Mouse (Mus musculus): ENCODE measurements around the gene Agap3.
A peak's percentile ranks its signal among the peaks of the same experiment; 100 is the strongest.

Gene Agap3

DNA sequence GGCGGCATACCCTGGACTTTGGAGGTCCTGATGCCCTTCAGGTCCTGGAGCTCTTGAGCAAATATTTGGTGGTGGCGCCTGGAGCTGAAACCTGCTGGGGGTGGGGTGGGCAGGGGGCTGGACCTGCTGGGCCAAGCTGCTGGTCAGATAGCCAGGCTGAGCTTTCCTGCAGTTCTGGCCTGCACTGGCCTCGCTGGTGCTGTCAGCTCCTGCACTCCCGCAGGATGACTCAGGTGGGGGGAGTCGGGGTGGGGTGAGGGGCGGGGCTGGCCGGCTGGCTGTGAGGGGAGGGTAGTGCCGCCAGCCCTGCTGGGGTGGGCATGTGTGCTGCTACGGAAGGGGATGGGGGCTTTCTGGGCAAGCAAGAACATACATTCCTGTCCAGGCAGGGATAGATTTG lies 23.4 kb upstream of the Agap3 start:
- DNase-seq (ENCODE audit: low read depth, low spot score) = no peak

DNA sequence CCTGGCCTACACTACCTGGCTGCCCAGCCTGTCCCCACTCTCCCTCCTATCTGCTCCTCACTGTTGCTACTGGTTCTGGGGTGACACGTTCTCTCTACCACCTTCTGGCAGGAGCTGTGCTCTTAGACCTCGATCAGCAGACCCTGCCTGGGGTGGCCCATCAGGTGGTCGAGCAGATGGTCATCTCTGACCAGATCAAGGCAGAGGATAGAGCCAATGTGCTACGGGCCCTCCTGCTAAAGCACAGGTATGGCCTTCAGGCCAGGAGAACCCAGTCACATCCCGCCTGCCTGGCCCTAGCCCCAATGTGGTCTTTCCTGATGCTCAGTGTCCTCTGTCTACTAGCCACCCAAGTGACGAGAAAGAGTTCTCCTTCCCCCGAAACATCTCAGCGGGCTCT lies 18.0 kb upstream of the Agap3 start:
- DNase-seq (ENCODE audit: low read depth, low spot score) = no peak

DNA sequence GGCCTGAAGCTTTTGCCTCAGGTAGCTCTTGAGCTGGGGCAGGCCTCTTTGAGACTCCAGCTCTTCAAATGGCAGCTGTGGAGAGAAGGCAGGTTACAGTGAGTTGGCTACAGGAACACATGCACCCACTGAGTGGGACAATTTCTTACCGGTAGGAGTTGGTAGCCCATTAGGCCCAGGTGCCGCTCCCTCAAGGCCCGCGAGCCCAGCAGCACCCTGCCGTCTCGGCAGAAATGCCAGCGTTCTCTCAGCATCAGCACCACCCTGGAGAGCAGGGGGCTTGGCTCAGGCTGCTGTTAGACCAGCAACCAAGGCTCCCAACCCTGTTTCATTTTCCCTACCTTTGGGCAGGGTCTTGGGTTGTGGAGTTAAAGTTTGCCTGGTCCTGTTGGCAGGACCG lies 10.8 kb upstream of the Agap3 start:
- no peak for DNase-seq (ENCODE audit: low read depth, low spot score)

DNA sequence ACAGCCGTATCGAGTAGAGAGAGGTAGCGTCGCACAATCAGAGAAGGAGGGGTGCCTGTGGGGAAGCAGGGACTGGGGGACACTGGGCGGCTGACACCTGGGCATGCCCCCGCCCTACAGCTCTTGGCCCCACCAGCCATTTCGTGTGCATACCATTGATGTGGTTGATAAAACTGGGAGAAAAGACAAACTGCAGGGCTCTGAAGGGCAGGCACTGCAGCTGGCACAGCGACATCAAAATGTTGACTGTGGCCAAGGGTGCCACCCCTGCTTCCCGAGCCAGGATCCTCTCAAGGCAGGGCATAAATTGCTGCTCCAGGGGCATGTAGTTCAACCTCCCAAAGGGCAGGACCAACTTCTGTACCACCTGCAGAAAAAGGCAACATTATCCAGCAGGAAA lies 9.9 kb upstream of the Agap3 start:
- no peak for DNase-seq (ENCODE audit: low read depth, low spot score)

DNA sequence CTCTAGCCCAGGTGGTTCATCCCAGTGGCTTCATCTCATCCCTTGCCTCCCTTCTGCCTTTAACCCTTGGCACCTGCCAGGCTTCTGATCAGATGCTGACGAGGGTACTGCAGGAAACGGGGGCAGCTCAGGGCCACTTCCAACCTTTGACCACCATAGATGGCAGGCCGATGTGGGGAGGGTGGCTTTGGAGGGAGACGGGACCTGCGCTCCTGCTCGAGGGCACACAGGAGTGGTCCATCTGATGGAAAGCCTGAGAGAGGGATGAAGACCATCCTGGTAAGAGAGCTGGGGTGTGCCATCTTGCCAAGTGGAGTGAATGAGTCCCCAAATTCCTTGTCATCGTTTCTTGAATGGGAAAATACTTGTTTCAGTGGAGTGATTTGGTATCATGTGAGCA lies 8.8 kb upstream of the Agap3 start:
- no peak for DNase-seq (ENCODE audit: low read depth, low spot score)

DNA sequence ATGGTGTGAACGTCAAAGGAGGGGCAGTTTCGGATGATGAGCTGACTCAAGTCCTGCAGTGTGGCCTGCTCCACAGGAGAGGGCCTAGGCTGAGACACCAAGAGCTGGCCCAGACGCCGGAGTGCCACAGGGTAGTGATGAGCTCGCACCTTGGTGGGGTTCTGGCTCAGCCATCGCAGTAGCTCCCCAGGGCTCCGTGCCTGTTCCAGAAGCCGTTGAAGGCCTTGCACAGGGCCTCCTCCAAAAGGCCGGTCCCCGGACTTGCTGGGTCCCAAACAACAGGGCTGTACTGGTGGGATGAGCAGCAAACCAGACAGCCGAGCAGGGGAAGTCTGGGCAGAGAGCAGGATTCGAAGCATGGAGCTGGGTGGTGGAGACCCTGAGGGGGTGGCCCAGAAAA lies 8.1 kb upstream of the Agap3 start:
- no peak for DNase-seq (ENCODE audit: low read depth, low spot score)

DNA sequence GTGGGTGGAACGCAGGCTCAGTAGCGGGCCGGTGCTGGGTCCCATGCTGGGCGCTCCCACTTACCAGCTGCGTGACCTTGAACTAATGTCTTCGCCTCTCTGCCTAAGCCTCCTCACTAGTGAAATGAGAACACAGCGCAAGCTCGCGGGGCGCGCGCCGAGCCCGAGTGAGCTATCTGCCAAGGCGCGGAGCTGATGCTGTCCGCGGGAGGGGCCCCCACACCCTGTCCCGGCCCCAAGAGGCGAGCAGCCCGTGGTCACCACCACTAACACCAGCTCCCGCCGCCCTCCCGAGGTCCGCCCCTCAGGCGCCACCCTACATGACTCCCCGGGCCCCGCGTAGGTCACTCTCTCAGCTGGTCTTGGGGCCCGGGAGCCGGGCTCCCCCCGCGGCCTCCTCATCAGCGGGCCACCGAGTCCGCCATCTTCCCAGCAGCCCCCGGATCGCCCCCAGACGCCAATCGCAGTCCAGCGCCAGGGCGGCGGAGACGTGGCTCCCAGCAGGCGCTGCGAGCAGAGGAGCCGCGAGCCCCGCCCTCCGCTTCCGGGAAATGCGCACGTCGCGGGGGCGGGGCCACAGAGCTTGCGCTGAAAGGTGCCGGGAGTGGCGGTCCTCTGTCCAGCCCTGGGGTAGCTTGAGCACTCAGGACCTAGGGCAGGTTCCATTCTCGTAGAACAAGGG lies 7.1 kb upstream of the Agap3 start, which contains the start of gene Fastk:
Gene Fastk, minus strand, starts transcription at position 542 of the 682 bp plus-strand sequence.
- DNase-seq (ENCODE audit: low read depth, low spot score) = peak; percentile 94

DNA sequence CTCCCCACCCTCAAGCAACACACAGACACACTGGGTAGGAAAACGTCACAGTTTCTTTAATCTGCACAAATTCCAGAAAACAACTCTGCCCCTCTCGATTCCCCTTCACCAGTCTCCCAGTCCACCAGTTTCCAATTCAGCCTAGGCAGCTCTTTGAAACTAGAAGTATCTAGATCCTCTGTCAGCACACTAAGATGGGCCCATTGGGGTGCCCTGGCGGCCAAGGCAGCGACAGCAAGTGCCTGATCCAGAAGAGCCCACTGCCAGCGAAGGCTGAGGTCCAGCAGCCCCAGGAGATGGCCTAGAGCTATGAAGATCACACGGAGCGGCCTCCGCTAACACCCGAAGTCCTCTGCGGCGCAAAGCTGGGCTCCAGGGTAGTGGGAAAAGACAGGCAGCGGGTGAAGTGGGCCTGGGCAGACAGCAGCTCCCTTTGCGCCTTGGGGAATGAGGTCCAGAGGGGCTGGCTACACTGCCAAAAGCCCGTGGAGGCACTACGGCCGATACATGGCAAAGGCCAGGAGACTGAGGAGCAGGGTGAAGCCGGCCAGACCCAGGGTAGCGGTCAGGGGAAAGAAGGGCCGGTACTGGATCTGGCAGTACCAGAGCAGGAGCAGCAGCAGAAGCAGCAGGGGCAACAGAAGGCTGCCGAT lies 6.4 kb upstream of the Agap3 start:
- no peak for DNase-seq (ENCODE audit: low read depth, low spot score)

DNA sequence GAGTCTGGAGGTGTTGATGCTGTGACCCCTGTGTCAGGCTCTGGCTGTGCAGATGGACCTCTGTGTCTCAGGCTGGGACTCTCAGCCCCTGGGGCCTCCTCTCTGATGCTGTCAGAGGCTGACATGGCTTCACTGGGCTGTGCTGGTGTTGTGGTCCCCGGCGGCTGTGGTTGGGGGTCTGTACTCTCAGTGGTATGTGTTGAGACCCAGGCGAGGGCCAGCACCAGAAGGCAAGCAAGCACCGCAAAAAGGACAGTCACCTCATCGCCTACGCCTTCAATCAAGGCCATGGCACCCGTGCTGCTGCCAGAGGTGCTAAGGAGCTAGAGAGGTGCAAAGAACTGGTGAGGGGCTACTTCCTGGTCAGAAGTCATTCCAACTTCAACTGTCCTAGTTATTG lies 5.3 kb upstream of the Agap3 start:
- DNase-seq (ENCODE audit: low read depth, low spot score) = no peak

DNA sequence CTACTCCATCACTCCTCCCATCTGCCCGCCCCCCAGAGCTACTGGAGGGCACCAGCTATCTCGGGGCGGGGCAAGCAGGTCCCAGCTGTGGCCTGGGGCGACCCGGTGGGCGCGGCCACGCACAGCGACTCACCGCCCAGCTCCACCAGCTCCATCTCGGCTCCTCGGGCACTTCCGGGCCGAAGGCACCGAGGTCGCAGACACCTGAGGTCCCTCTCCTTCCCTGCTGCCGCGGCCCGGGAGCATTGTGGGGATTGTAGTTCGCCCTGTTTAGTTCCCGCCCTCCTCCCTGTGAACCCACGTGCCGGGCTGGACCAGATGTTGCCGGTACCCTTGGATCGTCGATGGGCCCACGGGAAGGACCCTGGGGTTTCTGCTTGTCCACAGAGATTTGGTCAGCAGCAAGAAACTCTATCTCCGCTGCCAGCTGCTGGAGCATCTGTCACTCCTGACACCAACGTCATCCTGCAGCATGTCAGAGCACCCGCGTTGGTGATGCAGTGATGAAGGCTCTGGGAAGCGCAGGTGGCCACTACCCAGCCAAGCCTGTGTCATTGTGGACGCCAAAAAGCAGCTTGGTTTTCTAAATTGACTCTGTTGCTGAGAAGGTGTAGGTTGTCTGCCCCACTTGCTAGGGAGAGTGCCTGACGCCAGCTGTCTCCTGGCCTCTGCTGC lies 4.2 kb upstream of the Agap3 start, which contains the start of gene Tmub1:
Gene Tmub1, minus strand, starts transcription at position 231 of the 675 bp plus-strand sequence.
- peak; percentile 96 for DNase-seq (ENCODE audit: low read depth, low spot score)

DNA sequence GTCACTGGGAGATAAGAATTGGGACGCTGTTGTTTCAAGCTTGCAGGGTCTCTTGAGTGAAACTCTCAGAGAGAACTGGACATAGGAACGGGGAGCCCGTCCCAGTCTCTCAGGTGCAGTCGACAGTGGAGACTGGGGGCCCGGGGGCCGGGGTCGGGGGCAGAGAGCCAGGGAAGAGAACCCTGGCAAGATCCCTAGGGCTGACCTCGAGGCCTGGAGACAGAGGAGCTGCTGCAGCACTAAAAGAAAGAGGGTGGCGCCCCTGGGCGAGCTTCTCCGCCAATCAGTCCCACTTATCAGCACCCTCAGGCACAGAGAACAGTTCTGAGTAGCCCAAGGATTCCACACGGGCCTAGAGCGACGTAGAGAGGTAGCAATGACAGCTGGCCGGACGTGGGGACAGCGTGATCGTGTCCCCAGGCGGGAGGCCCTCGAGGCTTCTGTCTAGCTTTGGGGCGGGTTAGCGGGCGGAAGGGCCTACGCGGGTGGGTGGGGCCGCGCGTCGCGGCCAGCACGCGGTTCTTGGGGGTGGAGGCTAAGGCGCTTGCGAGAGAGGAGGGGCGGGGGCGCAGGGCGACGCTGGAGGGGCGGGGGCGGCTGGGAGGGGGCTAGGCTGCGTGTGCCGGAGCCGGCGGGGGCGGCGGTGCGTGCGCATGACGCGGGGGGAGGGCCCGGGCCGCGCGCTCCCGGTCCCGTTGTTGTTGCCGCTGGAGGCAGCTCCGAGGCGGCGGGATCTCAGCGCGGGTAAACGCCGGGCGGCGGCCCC lies 530 bp upstream of the Agap3 start:
- DNase-seq (ENCODE audit: low read depth, low spot score) = peak; percentile 93

DNA sequence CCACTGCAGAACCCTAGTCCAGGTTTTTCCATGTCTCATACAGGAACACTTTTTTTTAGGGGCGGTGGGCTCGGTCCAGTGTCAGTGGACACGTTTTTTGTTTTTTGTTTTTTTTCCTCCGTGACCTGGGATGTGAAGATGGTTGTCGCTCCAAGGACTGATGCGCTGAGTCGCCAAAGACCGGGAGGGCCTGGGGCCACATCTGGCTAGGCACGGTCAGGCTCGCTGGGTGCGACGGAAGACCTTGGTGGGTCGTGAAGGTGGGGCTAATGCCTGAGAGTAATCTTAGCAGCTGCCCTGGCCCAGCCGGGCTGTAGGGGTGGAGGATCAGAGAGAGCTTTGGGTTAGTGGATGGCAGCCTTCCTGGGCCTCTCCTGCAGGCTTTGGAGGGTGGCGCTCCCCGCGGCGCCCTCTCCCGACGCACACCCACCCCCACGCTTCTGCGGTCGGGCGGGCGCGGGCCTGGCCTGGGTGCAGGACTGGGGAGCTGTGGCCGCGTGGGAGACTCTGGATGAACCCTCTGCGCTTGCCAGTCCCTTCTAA lies 785 bp downstream of the Agap3 start:
- peak; percentile 60 for DNase-seq (ENCODE audit: low read depth, low spot score)

DNA sequence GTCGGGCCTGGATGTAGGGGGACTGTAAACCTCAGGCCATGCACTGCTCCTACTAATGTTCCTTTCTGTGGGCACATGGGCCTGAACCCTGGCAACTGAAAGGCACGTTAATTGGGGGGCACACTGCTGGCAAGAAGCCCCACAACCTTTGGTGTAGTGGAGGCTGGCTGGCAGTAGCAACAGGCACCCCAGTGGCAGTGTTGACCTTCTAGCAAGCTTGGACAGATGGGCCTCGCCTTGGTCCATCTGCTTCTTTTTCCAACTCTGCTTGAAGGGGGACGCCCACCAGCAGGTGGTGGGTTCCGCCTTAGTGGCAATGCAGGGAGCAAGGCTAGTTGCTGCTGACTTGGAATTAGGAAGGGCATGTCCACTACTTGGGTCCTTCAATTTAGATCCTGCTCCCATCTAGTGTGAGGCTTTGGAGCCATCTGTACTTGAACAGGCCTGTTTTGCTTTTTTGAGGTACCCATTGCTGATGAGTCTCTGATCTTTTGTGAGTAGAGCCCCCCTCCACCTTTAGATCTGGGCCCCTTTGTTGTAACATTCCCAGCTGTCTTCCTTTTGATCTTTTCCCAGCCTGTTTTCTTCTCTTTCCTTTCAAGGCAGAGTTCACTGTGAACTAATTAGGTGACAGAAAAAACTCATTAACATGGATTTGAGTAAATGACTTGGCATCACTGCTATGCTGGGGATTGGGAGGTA lies 1.5 kb downstream of the Agap3 start:
- no peak for DNase-seq (ENCODE audit: low read depth, low spot score)

DNA sequence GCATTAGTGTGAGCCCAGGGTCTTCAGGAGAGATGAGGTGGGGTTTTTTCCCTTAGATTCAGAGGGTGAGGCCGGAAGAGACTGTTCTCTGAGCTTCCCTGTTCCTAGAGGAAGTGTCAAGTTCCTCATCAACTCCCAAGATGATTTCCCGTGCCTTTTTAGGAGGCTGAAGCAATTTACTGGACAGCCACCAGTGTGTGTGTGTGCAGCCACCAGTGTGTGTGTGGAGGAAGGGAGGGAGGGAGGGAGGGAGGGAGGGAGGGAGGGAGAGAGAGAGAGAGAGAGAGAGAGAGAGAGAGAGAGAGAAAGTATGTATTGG lies 2.0 kb downstream of the Agap3 start:
- no peak for DNase-seq (ENCODE audit: low read depth, low spot score)

DNA sequence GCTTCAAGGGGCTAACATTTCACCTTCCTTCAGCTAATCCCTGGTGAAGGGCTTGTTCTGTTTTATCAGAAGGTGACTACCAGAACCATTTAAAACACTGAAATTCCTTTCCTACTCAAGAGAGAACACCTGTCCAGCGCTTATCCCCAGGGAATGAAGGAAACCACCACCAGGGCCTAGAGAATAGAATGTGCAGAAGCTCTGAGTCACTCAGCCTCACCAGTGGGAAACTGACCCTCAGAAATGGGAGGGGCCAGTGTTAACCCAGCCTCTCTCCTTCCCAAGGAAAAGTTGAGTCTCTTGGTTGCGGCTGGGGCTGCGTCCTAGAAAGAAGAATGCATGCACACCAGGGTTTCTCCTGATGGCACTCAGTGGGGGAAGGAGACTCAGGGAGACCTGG lies 3.1 kb downstream of the Agap3 start:
- DNase-seq (ENCODE audit: low read depth, low spot score) = no peak

DNA sequence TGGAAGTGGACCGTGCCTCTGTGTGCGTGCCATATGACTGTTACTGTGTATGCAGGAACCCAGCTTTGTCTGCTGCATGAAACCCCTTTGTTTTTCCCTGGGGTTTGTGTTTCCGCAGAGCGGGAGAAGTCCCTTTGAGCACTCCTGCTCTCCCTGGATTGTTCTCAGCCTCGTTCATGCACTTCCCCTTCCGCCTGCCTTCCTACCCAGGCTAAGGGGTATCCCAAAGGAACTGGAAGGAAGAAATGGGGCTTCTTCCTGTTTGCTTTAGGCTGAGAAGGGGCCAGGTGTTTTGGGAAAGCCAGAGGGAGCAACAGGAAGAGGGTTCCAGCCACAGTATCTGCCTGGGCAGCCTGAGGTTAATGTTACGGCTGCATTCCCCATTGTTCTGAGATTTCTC lies 3.6 kb downstream of the Agap3 start:
- DNase-seq (ENCODE audit: low read depth, low spot score) = no peak

DNA sequence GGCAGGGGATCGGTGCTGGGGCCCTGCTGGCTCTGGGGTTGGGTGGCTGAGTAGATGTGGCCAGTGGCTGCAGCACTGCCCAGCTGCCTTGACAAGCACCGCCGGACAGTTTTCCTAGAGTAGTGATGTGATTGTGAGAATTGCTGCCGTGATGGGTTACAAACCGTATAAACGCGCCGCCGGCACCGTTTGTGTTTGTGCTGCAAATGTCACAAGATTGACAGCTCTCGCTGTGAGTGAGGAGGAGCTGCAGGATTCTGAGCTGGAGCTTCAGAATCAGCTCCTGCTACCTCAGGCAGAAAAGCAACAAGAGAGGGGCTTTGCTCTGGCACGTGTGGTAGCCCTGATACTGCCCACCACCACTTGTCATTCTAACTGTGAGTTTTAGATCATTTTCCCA lies 14.8 kb downstream of the Agap3 start:
- no peak for DNase-seq (ENCODE audit: low read depth, low spot score)

DNA sequence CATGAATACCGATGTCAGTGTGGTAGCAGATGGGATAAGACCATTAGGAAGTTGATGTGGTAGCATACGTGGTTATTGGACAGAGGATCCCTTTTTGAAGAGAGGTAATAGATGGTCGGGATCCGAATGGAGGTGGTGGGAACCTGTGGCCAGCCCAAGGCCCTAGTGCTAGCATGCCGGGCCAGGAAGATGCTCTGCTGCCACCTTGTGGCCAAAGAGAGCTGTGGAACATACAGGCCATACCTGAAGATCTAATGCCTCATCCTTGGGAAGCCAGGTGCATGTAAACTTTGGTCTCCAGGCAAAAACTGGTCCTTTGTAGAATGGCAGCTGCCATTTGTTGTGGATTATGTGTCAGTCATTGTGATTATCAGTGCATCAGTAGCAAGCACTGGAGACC lies 18.6 kb downstream of the Agap3 start:
- DNase-seq (ENCODE audit: low read depth, low spot score) = peak; percentile 80

DNA sequence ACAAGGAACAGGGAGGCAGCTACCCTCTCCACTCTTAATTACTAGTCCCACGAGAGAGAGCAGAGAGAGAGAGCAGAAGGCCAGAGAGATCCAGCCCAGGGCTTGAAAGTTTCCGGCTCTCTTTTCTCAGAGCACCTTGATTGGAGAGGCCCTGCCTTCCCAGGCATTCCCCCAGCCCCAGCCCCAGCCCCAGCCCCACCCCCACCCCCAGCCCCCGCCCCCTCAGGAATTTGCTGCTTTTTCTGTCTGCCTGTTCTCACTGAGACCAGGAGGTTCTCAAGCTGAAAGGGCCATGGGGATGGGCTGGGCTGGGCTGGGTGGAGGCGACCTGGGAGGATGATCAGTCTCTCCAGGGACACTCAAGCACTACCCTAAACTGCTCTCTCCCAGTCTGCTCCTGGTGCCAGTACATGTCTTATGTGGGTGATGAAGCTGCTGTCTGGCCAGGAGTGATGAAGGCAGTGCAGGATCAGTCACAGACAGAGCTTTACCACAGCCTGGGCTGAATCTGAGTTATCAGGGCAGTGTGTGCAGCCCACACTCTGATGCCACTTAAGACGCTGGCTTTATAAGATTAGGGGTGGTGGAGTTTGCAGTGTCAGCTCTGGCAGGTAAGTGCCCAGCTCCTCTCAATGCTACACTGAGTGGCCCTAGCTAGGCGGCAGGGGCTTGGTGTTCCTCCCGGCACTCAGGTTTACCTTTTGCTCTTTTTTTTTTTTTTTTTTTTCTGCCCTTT lies 21.1 kb downstream of the Agap3 start:
- DNase-seq (ENCODE audit: low read depth, low spot score) = no peak

DNA sequence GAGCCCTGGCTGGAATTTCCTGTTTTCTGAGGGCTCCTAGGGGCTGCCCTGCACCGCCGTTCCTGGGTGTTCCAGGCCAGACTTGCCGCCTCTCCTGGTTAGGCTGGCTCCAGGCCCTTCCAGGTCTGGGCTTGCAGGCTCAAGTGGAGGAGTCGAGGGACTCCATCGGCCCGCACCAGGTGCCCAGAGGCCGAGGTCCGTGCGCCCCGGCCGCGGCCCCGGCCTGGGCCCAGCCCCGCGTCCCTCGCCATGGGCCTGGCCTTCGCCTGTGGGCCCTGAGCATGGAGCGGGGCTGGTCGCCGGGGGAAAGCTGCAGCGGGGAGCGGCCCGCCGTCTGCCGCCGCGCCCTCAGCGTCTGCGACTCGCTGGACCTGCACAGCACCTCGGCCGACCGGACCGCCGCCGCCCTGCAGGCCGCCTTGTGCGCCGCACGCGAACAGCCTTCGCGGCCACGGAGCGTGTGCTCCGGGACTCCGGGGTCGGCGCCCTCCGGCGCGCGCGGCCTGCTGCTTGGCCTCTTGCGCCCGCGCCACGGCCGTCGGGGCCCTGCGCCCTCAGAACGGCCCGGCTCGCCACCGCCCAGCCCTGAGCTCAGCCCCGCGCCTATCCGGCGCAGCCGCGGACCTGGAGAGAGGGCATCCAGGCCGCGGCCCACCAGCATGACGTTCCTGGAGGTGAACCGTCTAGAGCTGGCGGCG lies 22.2 kb downstream of the Agap3 start:
- DNase-seq (ENCODE audit: low read depth, low spot score) = no peak
